ENCODE assay signal across 14 mouse cellular contexts in genomic region chr9:121926634-121927405, GRCm38 (mm10). TPM values are rescaled to one million over a fixed set of nuclear protein-coding genes. Genes with fewer than 3 reads are reported as not detected.
DNase-seq lines count a peak whose midpoint lies in the region; ATAC-seq lines count a peak whose summit lies in the region.
"Had no signal": no experiment of that assay in that cellular context is flagged by ENCODE, and none has a peak within 500 bp of the region (broad histone marks: within the 10 kb centered on the region; RNA-seq: fewer than 3 reads in every experiment).

No protein-coding gene starts in this region.

- no peaks in the 10 kb centered on the region for H3K27me3 ChIP-seq in limb, embryonic 15.5 days
- H3K27me3 ChIP-seq in limb, embryonic 10.5 days (ENCODE audit: low read depth, poor library complexity, severe bottlenecking), result no peaks in the 10 kb centered on the region
- H3K27me3 ChIP-seq in hindbrain, embryonic 10.5 days (ENCODE audit: insufficient read depth, poor library complexity, severe bottlenecking), result no peaks in the 10 kb centered on the region
- H3K27me3 ChIP-seq: midbrain, embryonic 12.5 days had no signal

- ATAC-seq in limb, embryonic 15.5 days (ENCODE audit: insufficient number of reproducible peaks, low FRiP score, low TSS enrichment, low read depth), result no peak
- ATAC-seq: lung, postnatal 0 days had no signal

- 0 out of 2 replicates have a peak overlapping the region, but pooled peaks have one; percentile 2 for H3K9ac ChIP-seq in limb, embryonic 15.5 days
- H3K9ac ChIP-seq: midbrain, embryonic 12.5 days had no signal

- peak overlapping the region; percentile 61 for H3K27ac ChIP-seq in limb, embryonic 15.5 days
- H3K27ac ChIP-seq in limb, embryonic 10.5 days, result no peak overlapping the region
- no peak overlapping the region for H3K27ac ChIP-seq in hindbrain, embryonic 10.5 days
- H3K27ac ChIP-seq: layer of hippocampus, adult 2 months; midbrain, embryonic 12.5 days had no signal

- WGBS in limb, embryonic 15.5 days, result 44% methylated on average over 11 of the region's 11 CpGs
- WGBS in limb, embryonic 10.5 days, result 63% methylated on average over 11 of the region's 11 CpGs
- 66% methylated on average over 11 of the region's 11 CpGs for WGBS in hindbrain, embryonic 10.5 days

- H3K4me3 ChIP-seq in limb, embryonic 15.5 days, result no peak overlapping the region
- no peak overlapping the region for H3K4me3 ChIP-seq in limb, embryonic 10.5 days
- H3K4me3 ChIP-seq in hindbrain, embryonic 10.5 days, result no peak overlapping the region
- H3K4me3 ChIP-seq: layer of hippocampus, adult 2 months; midbrain, embryonic 12.5 days had no signal

- 0 out of 2 replicates have a peak overlapping the region, but pooled peaks have one; percentile 4 for H3K4me2 ChIP-seq in limb, embryonic 15.5 days
- H3K4me2 ChIP-seq: midbrain, embryonic 12.5 days had no signal

- H3K9me3 ChIP-seq in limb, embryonic 15.5 days, result no peaks in the 10 kb centered on the region
- H3K9me3 ChIP-seq in limb, embryonic 10.5 days (replicated peaks), result no peaks in the 10 kb centered on the region
- H3K9me3 ChIP-seq in hindbrain, embryonic 10.5 days, result no peaks in the 10 kb centered on the region
- H3K9me3 ChIP-seq: midbrain, embryonic 12.5 days had no signal

- H3K4me1 ChIP-seq in limb, embryonic 15.5 days, result peaks cover 3% of the 10 kb centered on the region; the same call in 1 of the 2 replicates
- peaks cover 7% of the 10 kb centered on the region for H3K4me1 ChIP-seq in limb, embryonic 10.5 days
- H3K4me1 ChIP-seq in hindbrain, embryonic 10.5 days (replicated peaks), result 0 out of 2 replicates have a peak, but pooled peaks cover 7% of the 10 kb centered on the region
- H3K4me1 ChIP-seq: midbrain, embryonic 12.5 days had no signal

- no peaks in the 10 kb centered on the region for H3K36me3 ChIP-seq in limb, embryonic 15.5 days
- no peaks in the 10 kb centered on the region for H3K36me3 ChIP-seq in limb, embryonic 10.5 days
- no peaks in the 10 kb centered on the region for H3K36me3 ChIP-seq in hindbrain, embryonic 10.5 days
- H3K36me3 ChIP-seq: midbrain, embryonic 12.5 days had no signal

- no peak for DNase-seq in limb, embryonic 10.5 days (ENCODE audit: low spot score)
- peak; percentile 68 for DNase-seq in CD4-positive, CD25-positive, alpha-beta regulatory T cell, adult 2 months (ENCODE audit: low read depth, low spot score)
- peak; percentile 6 for DNase-seq in forelimb bud, embryonic 11.5 days (ENCODE audit: low read depth, low spot score)
- DNase-seq in natural killer cell, adult 2 months (ENCODE audit: low spot score in 2 of 2), result peak; percentile 35 to 45
- DNase-seq in urinary bladder, postnatal 36 days (ENCODE audit: low spot score in 2 of 2), result no peak
- no peak for DNase-seq in MN1 (ENCODE audit: low spot score)
- DNase-seq in hindbrain, embryonic 10.5 days (ENCODE audit: low spot score), result no peak
- DNase-seq: cerebellum, adult 2 months; kidney, adult 11 months had no signal

RNA-seq across cellular contexts. Expression of gene Cyp8b1, which starts 10.7 kb away (rescaled TPM):
- polyA plus RNA-seq in limb, embryonic 15.5 days (2015; fragmentation: Nextera tagmentation; extraction: Ambion mirVana), result not detected in 2 replicates
- polyA plus RNA-seq in limb, embryonic 10.5 days (2016; fragmentation: Nextera tagmentation; extraction: Ambion mirVana), result not detected in 2 replicates
- not detected in 2 replicates for polyA plus RNA-seq in hindbrain, embryonic 10.5 days (2016; fragmentation: Nextera tagmentation; extraction: Ambion mirVana)
- polyA plus RNA-seq: cerebellum, adult 2 months; midbrain, embryonic 12.5 days; neural tube, embryonic 11.5 days had no signal

RNA-seq across cellular contexts. Expression of gene Fam198a, which starts 24.0 kb away (rescaled TPM):
- 7.6 and 10.0 TPM in 2 replicates for polyA plus RNA-seq in limb, embryonic 15.5 days (2015; fragmentation: Nextera tagmentation; extraction: Ambion mirVana)
- polyA plus RNA-seq in limb, embryonic 10.5 days (2016; fragmentation: Nextera tagmentation; extraction: Ambion mirVana), result 0.40 and 0.65 TPM in 2 replicates
- polyA plus RNA-seq in hindbrain, embryonic 10.5 days (2016; fragmentation: Nextera tagmentation; extraction: Ambion mirVana), result 0.52 and 0.70 TPM in 2 replicates

RNA-seq across cellular contexts. Expression of gene Ackr2, which starts 28.7 kb away (rescaled TPM):
- 0.51 and 0.92 TPM in 2 replicates for polyA plus RNA-seq in limb, embryonic 15.5 days (2015; fragmentation: Nextera tagmentation; extraction: Ambion mirVana)
- polyA plus RNA-seq in limb, embryonic 10.5 days (2016; fragmentation: Nextera tagmentation; extraction: Ambion mirVana), result 0.16 TPM in 1 of 2 replicates, not detected in the other
- polyA plus RNA-seq in hindbrain, embryonic 10.5 days (2016; fragmentation: Nextera tagmentation; extraction: Ambion mirVana), result 0.51 and 0.89 TPM in 2 replicates

Comparison
In these comparisons a context has a peak if more than half of its experiments do, and no peak if none do; other contexts are left out.
1. DNase-seq: peak in CD4-positive, CD25-positive, alpha-beta regulatory T cell, adult 2 months (single experiment), forelimb bud, embryonic 11.5 days (single experiment) and natural killer cell, adult 2 months (2 of 2); none in limb, embryonic 10.5 days (single experiment), urinary bladder, postnatal 36 days (0 of 2), MN1 (single experiment) and hindbrain, embryonic 10.5 days (single experiment).